Mouse (Mus musculus) cerebellum, adult 9-11 months (tissue): ENCODE data around the gene Tbc1d9.

ENCODE experiments used
- DNase-seq: peaks from one replicate; pipeline ENCODE4 v3.0.0; 2022

Gene Tbc1d9

DNA sequence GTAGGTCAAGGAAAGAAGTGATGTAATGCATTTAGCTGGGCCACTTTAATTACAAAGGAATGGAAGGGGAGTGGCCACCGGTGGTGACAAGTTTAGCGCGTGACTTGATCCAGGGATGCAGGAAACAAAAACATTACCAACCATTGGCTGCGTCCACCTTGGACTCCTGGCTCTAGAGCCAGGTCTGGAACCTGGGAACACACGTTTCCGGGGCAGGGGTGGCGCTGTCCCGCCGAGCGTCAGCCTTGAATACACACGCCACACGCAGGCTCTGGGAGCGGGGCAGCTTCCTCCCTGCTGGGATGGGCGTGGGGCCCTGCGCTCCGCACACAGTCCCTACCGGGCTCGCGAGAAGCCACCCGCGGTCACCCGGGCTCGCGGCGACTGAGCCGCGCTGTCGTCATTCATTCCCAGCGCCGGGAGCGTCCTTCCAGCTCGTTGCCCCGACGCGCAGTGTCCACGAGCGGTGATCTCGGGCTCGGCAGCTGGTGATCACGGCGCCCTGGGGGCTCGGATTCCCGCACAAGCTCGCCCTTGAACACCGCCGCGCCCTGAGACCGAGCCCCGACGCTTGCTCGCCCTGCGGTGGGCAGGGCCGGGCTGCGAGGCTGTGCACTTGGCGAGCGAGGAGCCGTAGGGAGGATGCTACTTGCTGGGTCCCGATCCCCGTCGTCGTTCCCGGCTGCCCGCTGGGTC, at the start of gene Tbc1d9:
Tbc1d9 (plus strand) TSS at position 118 of the 696 bp plus-strand sequence.
- peak; percentile 90 for DNase-seq

DNA sequence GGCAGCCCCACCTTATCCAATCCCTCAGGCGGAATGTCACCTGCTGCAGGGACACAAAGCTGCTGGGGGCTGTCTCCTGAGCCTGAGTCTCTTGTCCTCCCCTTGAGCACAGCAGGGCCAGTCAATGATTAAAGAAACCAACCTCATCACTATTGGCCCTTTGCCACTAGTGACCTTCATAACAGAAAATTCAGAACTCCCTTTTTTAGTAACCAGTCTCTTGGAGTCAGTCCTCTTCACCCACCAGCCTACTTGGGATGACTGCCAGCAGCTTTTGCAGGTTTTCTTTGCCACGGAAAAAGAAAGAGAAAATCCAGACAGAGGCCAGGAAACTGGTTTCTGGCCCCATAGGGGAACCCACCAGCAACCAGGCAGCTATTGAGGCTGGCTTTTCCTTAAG, 30.1 kb upstream of the Tbc1d9 start:
- no peak for DNase-seq

DNA sequence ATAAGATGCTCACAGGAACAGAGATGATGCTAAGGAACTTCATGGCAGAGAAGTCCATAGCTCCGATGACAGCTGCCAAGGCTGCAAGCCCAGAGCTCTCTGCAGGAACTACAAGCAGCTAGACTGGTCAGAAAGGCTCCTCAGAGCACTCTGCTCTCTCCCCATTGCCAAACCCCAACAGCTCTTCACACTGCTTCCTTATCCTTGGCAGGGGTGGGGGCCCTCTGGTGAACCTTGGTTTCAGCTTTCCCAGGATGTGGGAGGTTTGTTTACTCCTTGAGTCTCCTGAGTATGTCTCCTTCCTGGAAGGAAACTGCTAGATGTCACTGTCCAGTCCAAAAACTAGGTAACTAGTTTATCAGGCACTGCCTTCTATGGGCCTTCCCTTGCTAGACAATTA, 25.1 kb upstream of the Tbc1d9 start:
- DNase-seq: no peak

DNA sequence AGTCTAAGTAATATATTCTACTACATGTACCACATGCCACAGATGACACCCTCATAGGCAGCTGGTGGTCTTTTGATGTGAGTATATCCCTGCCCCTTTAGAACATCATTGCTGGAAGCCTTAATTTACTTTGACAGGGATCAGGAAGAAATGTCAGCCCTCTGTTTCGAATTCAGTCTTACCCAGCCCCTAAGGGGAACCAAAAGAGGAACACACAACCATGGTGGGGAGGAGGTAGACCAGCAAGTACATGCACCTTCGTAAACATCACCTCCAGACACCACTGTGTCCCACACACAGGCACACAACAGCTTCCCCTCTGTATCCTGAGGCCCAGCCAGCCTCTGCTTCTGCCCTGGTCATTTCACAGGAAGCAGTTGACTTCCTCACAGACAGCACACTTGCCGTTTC, 24.4 kb upstream of the Tbc1d9 start:
- DNase-seq: no peak

DNA sequence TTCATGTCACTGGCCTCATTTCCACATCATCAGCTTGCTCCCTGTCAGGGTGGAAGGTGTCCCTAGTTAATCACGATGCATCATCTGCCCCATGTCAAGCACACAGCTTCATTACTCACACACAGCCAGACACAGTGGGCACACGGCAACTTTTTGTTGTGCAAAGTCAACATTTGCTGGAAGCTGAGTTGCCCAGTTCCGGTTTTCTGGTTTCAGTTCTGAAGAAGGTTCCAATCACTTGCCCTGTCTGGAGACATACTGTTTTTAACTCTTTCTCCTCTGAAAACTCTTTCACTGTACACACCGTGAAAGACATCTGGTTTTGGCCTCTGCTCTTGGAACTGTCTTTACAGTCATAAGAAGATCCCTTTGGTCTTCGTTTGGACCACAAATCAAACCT, 23.8 kb upstream of the Tbc1d9 start:
- DNase-seq: no peak

DNA sequence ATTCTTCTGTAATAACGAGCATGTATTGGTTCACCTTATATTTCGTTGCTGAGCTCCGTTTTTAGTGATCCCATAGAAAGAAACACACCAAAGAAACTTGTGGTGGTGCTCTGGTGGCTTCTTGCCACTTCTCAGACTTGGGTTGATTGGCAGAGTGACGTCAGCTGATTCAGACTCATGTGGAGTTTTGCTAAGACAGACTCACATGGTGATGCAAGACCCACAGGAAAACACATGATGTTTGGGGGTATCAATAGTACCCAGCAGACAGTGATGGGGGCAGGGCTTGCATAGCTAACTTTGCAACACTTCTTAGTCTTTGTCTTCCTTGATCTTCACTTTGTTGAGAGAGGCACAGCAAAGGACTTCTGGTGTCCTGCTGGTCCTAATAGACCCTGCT, 20.6 kb upstream of the Tbc1d9 start:
- no peak for DNase-seq

DNA sequence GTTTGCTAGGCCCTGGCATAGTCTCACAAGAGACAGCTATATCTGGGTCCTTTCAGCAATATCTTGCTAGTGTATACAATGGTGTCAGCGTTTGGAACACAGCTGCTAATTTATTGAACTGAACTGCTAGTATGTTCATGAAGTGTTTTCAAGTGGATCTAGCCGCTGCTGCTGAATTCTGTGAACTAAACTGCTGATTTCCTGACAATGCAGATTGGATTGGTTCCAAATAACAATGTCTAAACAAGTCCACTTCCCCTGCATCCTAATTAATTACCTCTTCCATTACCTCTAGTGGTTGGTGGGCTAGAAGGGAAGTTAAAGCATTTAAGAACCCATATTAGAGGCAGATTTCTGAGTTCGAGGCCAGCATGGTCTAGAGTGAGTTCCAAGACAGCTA, 19.7 kb upstream of the Tbc1d9 start:
- no peak for DNase-seq

DNA sequence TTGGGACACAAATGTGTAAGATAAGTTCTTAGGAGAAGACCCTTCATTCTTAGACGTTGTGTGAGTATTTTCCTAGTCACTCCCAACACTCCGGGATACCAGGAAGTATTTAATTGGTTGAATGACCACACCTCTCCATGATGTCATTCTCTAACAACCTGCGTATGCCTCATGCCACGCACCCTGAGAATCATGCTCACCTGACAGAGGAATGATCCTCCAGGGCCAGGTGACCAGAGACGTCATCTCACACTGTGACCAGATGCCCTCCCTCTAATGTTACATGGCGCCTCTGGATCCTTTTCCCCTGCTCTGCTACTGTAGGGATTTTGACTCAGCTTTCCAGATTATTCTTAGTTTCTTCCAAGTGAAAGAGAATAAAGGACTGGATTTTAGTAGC, 16.0 kb upstream of the Tbc1d9 start:
- DNase-seq: no peak

DNA sequence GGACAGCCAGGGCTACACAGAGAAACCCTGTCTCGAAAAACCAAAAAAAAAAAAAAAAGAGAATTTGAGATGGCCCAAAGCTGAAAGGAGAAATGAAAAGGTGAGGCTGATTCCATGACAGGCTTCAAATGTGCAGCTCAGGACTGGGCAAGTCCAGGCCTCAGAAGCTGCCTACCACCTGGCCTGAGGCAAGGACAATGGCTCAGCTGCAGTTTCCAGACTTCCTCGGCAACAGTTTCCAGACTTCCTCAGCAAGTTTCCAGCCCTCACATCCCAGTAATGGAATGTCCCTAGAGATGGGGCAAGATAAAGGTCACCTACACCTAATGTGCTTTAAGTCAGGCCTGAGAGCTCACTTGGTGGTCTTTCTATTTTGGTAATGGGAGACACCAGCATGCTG, 13.1 kb upstream of the Tbc1d9 start:
- no peak for DNase-seq

DNA sequence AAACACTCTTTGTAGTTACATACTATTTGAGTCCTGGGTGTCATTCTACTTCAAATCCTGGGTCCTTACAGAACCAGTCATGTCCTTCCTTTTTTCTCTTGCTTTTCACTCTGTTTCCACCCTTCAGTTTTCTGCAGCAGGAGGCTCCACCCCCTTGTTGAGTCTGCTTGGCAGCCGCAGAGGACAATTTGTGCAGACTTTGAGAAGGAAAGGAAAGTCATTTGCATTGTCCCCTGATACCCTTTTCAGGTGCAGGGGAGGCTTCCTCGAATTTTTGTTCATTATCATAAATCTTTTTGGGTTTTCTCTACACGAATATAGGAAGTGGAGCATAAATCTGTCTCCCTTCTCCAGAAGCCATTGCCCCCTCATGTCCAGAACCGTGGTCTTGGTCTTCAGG, 12.7 kb upstream of the Tbc1d9 start:
- DNase-seq: no peak

DNA sequence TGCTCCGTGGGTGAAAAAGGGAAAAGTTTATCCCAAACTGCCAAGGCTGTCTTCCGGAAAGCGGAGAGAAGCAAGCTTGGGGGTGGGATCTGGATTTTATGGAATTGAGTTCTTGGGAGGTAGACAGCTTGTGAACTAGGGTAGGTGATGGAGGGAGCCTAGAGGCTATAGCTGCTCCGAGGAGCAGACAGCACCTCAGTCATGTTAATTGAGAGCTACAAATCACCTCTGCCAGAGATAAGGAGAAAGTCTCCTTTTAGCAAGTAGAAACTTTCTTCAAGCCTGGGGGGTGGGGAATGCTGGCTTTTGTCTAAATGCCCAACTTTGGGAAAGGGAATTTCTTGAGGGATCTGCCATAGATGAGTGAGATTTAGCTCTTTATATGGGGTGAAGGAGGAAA, 10.0 kb upstream of the Tbc1d9 start:
- DNase-seq: no peak

DNA sequence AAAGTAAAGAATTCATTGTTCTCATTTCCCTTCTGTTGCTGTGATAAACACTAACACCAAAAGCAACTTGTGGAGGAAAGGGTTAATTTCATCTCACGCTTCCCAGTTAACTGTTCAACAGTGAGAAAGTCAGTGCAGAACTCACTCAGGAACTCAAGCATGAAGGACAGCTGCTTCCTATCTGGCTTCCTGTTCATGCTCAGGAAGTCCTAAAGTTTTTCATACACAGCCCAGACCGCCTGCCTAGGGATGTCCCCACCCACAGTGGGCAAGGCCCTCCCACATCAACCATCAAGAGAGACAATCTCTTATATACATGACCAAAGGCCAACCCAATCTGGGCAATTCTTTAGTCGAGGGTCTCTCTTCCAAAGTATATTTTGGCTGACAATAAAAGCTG, 6.2 kb upstream of the Tbc1d9 start:
- no peak for DNase-seq

DNA sequence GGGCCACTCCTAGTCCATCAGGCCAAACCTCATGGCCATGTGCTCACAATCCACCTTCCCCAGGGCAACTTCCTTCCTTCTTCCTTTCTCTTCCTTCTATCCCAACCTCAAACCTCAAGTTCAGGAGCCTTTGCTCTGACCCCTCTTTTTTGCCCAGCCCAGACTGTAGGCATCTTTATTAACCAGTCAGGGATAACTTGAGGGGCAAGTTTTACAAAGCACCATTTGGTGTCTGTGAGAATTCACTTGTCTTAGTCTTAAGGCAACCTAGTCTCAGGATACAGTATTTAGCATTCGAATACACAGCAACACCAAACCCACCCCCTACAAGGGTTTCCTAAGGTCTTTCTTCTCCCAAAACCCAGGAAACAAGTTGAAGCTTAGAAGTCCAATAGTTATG, 5.5 kb upstream of the Tbc1d9 start:
- no peak for DNase-seq

DNA sequence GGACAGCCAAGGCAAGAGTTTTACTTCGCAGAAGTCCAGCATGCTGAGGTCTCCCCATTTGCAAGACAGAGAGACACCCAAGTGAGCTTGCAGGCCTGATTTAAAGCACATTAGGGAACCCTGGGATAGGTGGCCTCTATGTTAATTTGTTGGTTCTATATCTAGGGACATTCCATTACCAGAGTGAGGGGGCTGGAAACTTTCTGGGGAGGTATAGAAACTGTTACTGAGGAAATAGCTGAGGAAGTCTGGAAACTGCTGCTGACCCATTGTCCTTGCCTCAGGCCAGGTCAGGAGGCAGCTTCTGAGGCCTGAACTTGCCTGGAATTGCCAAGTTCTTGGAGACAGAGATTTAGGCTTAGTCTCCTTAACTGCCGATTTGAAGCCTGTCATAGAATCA, 4.5 kb upstream of the Tbc1d9 start:
- DNase-seq: no peak

DNA sequence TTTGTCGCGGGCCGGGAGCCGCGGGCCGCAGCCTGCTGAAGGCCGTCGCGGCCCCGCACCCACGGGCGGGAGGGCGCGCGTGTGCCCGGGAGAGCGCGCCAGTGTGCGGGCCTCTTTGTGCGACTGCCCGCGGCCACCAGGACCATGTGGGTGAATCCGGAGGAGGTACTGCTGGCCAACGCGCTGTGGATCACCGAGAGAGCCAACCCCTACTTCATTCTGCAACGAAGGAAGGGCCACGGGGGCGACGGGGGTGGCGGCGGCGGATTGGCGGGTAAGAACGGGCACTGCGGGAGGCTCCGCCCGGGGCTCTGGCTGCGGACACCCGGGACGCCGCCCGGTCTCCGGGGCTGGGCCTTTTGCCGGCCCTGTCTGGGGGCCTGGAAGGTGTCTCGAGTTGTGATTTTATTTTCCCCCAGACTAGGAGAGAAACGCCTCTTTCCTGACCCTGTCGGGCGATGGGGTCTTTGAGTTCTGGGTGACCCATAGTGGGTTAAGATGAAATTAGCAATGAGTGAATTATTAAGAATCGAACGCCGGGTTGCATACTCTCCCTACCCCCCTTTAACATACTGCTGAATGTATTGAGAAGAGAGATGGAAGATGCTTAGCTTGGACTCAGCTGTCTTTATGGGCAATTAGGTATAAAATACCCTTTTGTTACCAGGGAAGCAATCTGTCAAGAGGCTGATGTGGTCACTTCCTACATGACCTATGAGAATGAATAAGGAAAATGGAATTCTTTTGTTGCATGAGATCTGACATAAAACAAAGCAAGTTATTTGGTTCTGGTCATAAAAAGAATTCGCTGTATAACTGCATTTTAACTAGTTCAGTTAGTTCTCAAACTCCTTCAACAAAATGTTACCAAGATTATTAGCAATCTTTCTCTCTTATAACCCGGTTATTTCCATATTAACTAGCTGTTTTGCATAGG, 1.0 kb downstream of the Tbc1d9 start, which contains the start of gene Gm10645:
Gm10645 (minus strand) TSS at position 240 of the 937 bp plus-strand sequence.
- peak; percentile 72 for DNase-seq

DNA sequence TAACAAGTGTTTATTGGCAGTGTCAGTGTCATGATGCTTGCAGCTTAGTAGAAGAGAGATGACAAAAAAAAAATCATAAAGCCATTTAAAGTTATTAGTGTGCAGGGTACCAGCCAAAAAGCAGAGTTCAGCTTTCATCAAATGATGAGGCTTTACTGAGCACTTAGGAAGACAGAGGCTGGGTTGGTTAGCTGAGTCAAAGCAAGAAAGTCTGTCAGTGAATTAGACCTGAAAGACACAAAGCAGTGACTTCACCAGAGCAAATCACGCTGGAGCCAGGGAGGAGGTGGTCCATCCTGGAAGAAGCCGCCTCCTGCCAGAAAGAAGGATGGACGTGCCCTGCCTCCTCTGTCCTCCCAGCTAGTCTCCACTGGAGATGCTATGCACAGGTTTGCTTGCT, 2.8 kb downstream of the Tbc1d9 start:
- no peak for DNase-seq

DNA sequence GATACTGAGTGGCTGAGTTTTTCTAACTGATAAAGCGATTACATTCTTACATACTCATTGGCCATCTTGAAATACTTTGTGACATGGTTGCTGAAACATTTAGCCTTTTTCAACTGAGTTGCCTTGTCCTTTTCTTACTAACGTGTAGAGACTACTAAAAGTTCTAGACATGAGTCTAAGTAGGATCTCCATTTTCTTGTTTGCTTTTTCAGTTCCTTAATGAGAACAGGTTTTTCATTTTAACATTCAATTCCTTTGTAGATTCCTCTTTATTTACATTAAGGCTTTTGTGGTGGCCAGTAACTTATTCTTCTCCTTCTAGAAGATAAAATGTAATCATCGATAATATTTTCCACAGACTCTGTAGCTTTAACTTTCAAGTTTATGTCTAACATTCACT, 4.0 kb downstream of the Tbc1d9 start:
- no peak for DNase-seq

DNA sequence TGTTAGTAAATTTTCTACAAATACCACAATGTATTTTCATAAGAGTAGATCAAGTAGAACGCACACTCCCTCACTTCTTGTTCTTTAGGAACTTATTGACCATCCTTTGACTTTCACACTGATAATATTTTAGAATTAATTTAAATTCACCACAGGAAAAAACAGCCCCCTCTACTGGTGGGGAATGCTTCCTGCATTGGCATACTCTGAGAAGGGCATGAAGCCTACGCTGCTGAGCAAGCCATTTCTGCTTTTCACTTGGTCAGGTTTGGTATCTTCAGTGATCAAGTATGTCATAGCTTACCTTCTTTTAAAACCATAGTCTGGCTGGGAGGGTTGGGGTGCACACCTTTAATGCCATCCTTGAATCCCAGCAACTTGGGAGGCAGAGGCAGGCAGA, 4.6 kb downstream of the Tbc1d9 start:
- no peak for DNase-seq

DNA sequence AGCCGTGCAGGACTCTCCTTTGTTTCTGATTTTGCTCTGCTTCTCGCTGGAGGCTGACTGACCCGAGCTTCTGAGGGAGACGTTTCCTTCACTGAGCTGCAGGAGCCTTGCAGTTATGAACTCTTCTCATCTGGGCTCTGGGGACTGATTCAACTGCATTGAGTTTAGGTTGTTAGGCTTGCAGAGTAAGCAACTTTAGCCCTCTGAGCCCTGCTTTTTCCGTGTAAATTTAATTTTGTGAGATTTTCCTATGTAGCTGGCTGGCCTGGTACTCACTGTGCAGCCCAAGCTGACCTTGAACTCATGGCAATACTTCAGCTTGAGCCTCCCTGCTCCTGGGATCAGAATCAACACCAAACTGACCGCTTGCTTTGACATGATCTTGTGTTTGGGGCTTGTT, 5.7 kb downstream of the Tbc1d9 start:
- no peak for DNase-seq

DNA sequence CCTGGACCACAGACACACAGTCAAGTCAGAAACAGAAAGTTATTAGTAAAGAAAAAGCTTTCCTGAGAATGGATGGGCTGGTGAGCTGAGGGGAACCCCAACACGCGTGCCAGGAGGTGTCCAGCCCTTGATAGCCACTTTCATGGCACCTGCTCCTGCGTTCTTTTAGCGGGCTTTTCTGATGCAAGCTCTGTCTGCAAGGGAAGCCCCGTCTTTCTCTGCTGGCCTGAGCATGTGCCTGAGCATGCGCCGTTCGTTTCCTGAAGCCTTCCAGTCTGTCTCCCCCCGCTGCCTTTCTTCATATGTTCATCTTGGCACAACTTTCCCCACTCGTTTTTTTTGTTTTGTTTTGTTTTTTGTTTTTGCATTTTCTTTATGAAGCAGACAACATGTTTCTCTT, 10.5 kb downstream of the Tbc1d9 start:
- peak; percentile 71 for DNase-seq

DNA sequence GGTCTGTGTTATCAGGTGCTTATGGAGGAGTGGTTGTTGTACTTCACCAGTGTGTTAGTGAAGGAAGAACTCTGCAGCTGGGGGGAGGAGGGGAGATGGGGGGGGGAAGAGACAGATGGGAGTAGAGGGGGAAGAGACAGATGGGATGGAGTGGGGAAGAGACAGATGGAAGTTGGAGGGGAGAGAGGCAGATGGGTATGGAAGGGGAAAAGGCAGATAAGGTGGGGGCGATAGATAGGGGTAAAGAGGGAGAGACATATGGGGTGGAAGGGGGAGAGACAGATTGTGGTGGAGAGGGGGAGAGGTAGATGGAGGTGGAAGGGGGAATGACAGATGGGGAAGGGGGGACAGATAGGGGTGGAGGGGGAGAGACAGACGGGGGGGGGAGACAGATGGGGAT, 11.6 kb downstream of the Tbc1d9 start:
- no peak for DNase-seq

DNA sequence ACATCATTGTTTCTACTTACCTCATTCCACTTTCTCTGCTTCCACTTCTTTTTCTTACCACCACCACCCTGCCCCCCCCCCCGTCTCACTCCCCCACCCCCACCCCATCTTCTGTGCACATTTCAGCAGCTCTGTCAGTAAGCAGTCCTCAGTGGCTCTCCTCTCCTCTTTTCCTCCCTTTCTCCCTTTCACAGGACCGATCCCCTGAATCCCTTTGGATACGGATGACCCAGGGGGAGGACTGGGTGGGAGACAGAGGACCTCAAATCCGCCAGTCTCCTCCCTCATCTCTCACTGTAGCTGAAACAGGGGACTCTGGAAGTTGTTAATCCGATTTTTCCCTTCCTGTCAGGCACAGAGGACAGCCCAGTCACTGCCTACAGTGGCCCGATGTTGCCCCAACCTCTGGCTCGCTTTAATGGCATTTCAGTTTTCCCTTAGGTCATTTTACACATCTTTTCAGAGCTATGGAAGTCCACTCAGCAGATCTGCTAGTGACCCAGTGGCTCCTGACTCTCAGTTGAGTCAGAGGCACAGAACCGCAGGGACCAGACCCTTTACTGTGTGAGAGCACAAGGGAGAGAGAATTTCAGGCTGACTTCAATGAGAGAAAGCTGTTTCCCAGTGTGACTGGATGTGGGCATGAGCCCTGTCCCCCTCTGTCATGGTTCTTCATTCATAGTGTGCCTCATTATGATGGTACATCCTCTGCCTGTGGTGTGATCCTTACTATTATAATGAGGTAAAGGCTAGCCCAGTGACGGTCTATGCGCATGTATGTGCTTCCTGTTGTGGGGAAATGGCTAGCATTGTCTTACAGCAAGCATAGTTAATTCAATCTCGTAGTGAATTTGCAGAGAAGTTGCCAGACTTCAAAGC, 12.4 kb downstream of the Tbc1d9 start:
- no peak for DNase-seq

DNA sequence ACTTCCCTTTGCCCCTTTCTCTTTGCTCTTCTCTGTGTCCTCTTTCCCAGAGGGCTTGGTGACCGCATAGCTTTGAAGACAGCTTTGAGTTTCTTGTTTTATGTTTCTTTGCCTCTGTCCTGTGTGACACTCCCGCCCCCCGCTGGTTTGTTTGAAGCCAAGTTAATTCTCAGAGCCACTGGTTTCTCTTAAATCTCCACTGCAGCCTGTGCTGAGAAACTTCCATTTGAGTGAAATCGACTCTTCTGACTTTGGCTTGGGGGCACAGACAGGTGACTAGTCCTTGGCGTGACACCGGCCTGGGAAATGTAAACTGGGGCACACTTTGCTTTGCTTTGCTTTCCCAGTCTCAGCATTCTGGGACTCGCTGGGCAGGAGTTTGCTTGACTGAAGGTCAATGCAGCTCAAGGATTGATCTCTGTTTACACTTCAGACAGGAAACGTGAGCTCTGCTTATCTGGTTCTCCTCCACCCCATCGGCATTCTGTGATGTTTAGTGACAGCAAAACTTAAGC, 13.1 kb downstream of the Tbc1d9 start:
- no peak for DNase-seq
